10 mouse cellular contexts compared by ENCODE assay signal in the genomic region with DNA sequence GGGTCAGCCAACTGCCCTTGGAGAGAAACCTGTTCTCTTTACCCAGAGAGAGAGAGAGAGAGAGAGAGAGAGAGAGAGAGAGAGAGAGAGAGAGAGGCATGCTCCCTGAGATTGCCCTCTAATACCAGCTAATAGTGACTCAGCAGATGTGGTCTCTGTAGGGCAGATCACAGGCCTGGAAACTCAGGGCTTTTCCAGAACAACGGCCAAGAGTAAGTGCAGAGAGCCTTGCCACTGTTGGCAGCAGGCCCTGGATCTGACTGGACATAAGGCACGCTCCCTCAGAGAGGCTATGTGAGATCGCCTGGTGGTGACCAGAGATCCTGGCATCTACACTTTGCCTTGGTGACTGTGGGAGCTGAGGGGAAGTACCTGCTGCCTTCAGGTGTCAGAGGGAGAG. TPM values are rescaled to one million over a fixed set of nuclear protein-coding genes. Genes with fewer than 3 reads are reported as not detected.
DNase-seq lines count a peak whose midpoint lies in the region; ATAC-seq lines count a peak whose summit lies in the region.
"Had no signal": no experiment of that assay in that cellular context is flagged by ENCODE, and none has a peak within 500 bp of the region (broad histone marks: within the 10 kb centered on the region; RNA-seq: fewer than 3 reads in every experiment).

No protein-coding gene starts in this region.

- no peak overlapping the region for H3K9ac ChIP-seq in forebrain, embryonic 16.5 days (replicated peaks; ENCODE audit: low read depth, low read length)
- no peak overlapping the region for H3K9ac ChIP-seq in midbrain, embryonic 11.5 days (ENCODE audit: low read length)

- no peaks in the 10 kb centered on the region for H3K36me3 ChIP-seq in forebrain, embryonic 16.5 days (ENCODE audit: control insufficient read depth, insufficient read depth)
- no peaks in the 10 kb centered on the region for H3K36me3 ChIP-seq in midbrain, embryonic 11.5 days (ENCODE audit: control insufficient read depth, insufficient read depth, low read length)
- H3K36me3 ChIP-seq: limb, embryonic 13.5 days had no signal

- H3K27me3 ChIP-seq in forebrain, embryonic 16.5 days (replicated peaks; ENCODE audit: control insufficient read depth, insufficient read depth, low read length) = no peaks in the 10 kb centered on the region
- no peaks in the 10 kb centered on the region for H3K27me3 ChIP-seq in midbrain, embryonic 11.5 days (ENCODE audit: control insufficient read depth, insufficient read depth, low read length)
- H3K27me3 ChIP-seq: limb, embryonic 13.5 days had no signal

- 83% methylated on average over 3 of the region's 3 CpGs for WGBS in forebrain, embryonic 16.5 days
- WGBS in midbrain, embryonic 11.5 days = 86% methylated on average over 3 of the region's 3 CpGs

- H3K4me3 ChIP-seq in forebrain, embryonic 16.5 days (replicated peaks; ENCODE audit: low read length) = no peak overlapping the region
- H3K4me3 ChIP-seq in midbrain, embryonic 11.5 days (ENCODE audit: low read depth, low read length) = no peak overlapping the region
- H3K4me3 ChIP-seq: limb, embryonic 13.5 days had no signal

- DNase-seq in 416B (ENCODE audit: low read depth) = peak; percentile 28
- peak; percentile 99 for DNase-seq in adipocyte (ENCODE audit: low spot score)
- DNase-seq in kidney, adult 18-20 months = peak; percentile 72
- peak; percentile 28 for DNase-seq in ovary, postnatal 10 days (ENCODE audit: low spot score)
- no peak for DNase-seq in embryo, embryonic 9.5 days (ENCODE audit: extremely low spot score)
- DNase-seq in midbrain, embryonic 11.5 days (ENCODE audit: low spot score, missing footprints) = no peak

- ATAC-seq in erythroblast, adult 5-6 weeks (replicated peaks; ENCODE audit: low FRiP score, poor library complexity, severe bottlenecking) = 0 out of 2 replicates have a peak, but pooled peaks have one; percentile 25
- no peak for ATAC-seq in forebrain, embryonic 16.5 days
- ATAC-seq in midbrain, embryonic 11.5 days (ENCODE audit: low FRiP score) = no peak

- H3K4me2 ChIP-seq in forebrain, embryonic 16.5 days (ENCODE audit: low read length) = no peak overlapping the region
- H3K4me2 ChIP-seq in midbrain, embryonic 11.5 days = no peak overlapping the region
- H3K4me2 ChIP-seq: limb, embryonic 13.5 days had no signal

- H3K27ac ChIP-seq in forebrain, embryonic 16.5 days (ENCODE audit: low read length) = no peak overlapping the region
- H3K27ac ChIP-seq in midbrain, embryonic 11.5 days (ENCODE audit: low read depth, low read length) = no peak overlapping the region
- H3K27ac ChIP-seq: limb, embryonic 13.5 days had no signal

- no peaks in the 10 kb centered on the region for H3K4me1 ChIP-seq in forebrain, embryonic 16.5 days (replicated peaks; ENCODE audit: control insufficient read depth, insufficient read depth, low read length)
- no peaks in the 10 kb centered on the region for H3K4me1 ChIP-seq in midbrain, embryonic 11.5 days (ENCODE audit: control insufficient read depth, insufficient read depth, low read length)

- no peaks in the 10 kb centered on the region for H3K9me3 ChIP-seq in forebrain, embryonic 16.5 days (ENCODE audit: control insufficient read depth, low read length)
- H3K9me3 ChIP-seq in midbrain, embryonic 11.5 days (ENCODE audit: control insufficient read depth, low read length) = no peaks in the 10 kb centered on the region
- H3K9me3 ChIP-seq: limb, embryonic 13.5 days had no signal

RNA-seq across cellular contexts. Expression of a gene that starts 10.9 kb away (rescaled TPM):
- 6.1 and 12.5 TPM in 2 replicates for total RNA-seq in erythroblast, adult 5-6 weeks (2015; ENCODE audit: low replicate concordance)
- total RNA-seq in erythroblast, adult 5-6 weeks (2017; ENCODE audit: low replicate concordance) = 3.3 TPM in 1 of 2 replicates, not detected in the other
- polyA plus RNA-seq in forebrain, embryonic 16.5 days (2015; fragmentation: Nextera tagmentation; extraction: Ambion mirVana) = 5.5 and 6.6 TPM in 2 replicates
- 0.87 and 1.6 TPM in 2 replicates for polyA plus RNA-seq in midbrain, embryonic 11.5 days (2014; fragmentation: Nextera tagmentation; extraction: Ambion mirVana)

RNA-seq across cellular contexts. Expression of a gene that starts 41.3 kb away (rescaled TPM):
- not detected in 2 replicates for total RNA-seq in erythroblast, adult 5-6 weeks (2015; ENCODE audit: low replicate concordance)
- not detected in 2 replicates for total RNA-seq in erythroblast, adult 5-6 weeks (2017; ENCODE audit: low replicate concordance)
- not detected in 2 replicates for polyA plus RNA-seq in forebrain, embryonic 16.5 days (2015; fragmentation: Nextera tagmentation; extraction: Ambion mirVana)
- 0.08 TPM in 1 of 2 replicates, not detected in the other for polyA plus RNA-seq in midbrain, embryonic 11.5 days (2014; fragmentation: Nextera tagmentation; extraction: Ambion mirVana)
- polyA plus RNA-seq: brain, embryonic 14.5 days; limb, embryonic 13.5 days had no signal

Comparison
In these comparisons a context has a peak if more than half of its experiments do, and no peak if none do; other contexts are left out.
1. DNase-seq: peak in 416B (single experiment), adipocyte (single experiment), kidney, adult 18-20 months (single experiment) and ovary, postnatal 10 days (single experiment); none in embryo, embryonic 9.5 days (single experiment) and midbrain, embryonic 11.5 days (single experiment).